8 mouse cellular contexts compared by ENCODE assay signal in the genomic region with DNA sequence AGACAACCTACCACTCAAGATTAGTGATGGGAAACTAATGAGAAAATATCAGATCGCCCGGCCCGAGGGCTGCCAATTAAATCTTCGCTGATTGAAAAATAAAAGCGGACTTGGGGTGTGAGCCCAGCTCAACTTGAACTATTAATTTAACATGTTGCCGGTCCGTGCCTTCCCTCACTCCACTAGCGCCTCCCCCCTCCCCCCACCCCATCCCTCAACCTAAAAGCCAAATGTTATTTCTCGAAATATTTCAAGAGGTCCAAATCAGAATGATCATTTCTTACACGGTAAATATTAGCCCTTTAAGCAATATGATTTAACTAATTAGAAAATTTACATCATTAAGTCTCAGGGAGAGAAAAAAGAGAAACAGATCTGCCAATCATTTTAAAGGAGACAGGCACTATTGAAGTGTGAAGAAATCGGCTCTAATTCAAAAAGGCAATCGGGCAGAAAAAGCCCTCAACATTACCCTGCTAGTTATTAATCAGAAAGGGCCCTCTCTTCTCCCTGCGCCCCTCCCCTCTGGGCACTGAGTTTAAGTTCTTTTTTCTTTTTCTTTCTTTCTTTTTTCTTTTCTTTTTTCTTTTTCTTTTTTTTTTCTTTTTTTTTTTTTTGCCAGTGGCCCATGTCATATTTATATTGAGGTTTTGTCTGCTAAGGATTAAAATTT.
A peak's percentile ranks its signal among the peaks of the same experiment; 100 is the strongest.
DNase-seq lines count a peak whose midpoint lies in the region; ATAC-seq and TF ChIP-seq lines count a peak whose summit lies in the region.

No protein-coding gene starts in this region.

- no peak overlapping the region for H3K9ac ChIP-seq in midbrain, embryonic 11.5 days (ENCODE audit: low read length)

- DNase-seq in gastrocnemius, adult 2 months, result no peak
- no peak for DNase-seq in gastrocnemius, adult 8-10 months (ENCODE audit: low spot score in 2 of 2)
- peak; percentile 6 for DNase-seq in MEL-GATA-1-ER (ENCODE audit: extremely low read depth, low read depth)
- peak; percentile 38 for DNase-seq in hindbrain, embryonic 10.5 days (ENCODE audit: low spot score)
- peak; percentile 91 for DNase-seq in midbrain, embryonic 11.5 days (ENCODE audit: low spot score, missing footprints)
- DNase-seq in adrenal gland, postnatal 36 days, result no peak
- DNase-seq in cerebellum, adult 9-11 months, result no peak
- DNase-seq in right cerebral cortex, postnatal 14 days, result no peak

- no peak for TF ChIP-seq CTCF in gastrocnemius, adult 2 months (IDR thresholded peaks at IDR 0.05)

- H3K4me1 ChIP-seq in hindbrain, embryonic 10.5 days (replicated peaks), result peaks cover 82% of the 10 kb centered on the region
- peaks cover 32% of the 10 kb centered on the region for H3K4me1 ChIP-seq in midbrain, embryonic 11.5 days (ENCODE audit: control insufficient read depth, insufficient read depth, low read length)

- H3K27ac ChIP-seq in gastrocnemius, adult 2 months, result no peak overlapping the region
- peak overlapping the region; percentile 93 for H3K27ac ChIP-seq in hindbrain, embryonic 10.5 days
- no peak overlapping the region for H3K27ac ChIP-seq in midbrain, embryonic 11.5 days (ENCODE audit: low read depth, low read length)

- H3K4me2 ChIP-seq in midbrain, embryonic 11.5 days, result peak overlapping the region; percentile 50

- intact Hi-C loops in gastrocnemius, adult 2 months (cut with DNase I), result loop anchor here (10.0 kb wide), 2 partner anchors 248 to 342 kb away; no protein-coding TSS in a partner anchor

- WGBS in hindbrain, embryonic 10.5 days, result under 1% methylated on average over 13 of the region's 13 CpGs
- WGBS in midbrain, embryonic 11.5 days, result under 1% methylated on average over 13 of the region's 13 CpGs

- no peaks in the 10 kb centered on the region for H3K36me3 ChIP-seq in hindbrain, embryonic 10.5 days
- no peaks in the 10 kb centered on the region for H3K36me3 ChIP-seq in midbrain, embryonic 11.5 days (ENCODE audit: control insufficient read depth, insufficient read depth, low read length)

- peak overlapping the region; percentile 62 for H3K4me3 ChIP-seq in gastrocnemius, adult 2 months
- H3K4me3 ChIP-seq in hindbrain, embryonic 10.5 days, result peak overlapping the region; percentile 52
- H3K4me3 ChIP-seq in midbrain, embryonic 11.5 days (ENCODE audit: low read depth, low read length), result peak overlapping the region; percentile 17

- ATAC-seq in midbrain, embryonic 11.5 days (ENCODE audit: low FRiP score), result 0 out of 2 replicates have a peak, but pooled peaks have one; percentile 10

- peaks cover 71% of the 10 kb centered on the region for H3K27me3 ChIP-seq in hindbrain, embryonic 10.5 days (ENCODE audit: insufficient read depth, poor library complexity, severe bottlenecking)
- H3K27me3 ChIP-seq in midbrain, embryonic 11.5 days (ENCODE audit: control insufficient read depth, insufficient read depth, low read length), result peaks cover 59% of the 10 kb centered on the region

- H3K9me3 ChIP-seq in hindbrain, embryonic 10.5 days, result no peaks in the 10 kb centered on the region
- H3K9me3 ChIP-seq in midbrain, embryonic 11.5 days (ENCODE audit: control insufficient read depth, low read length), result no peaks in the 10 kb centered on the region

Comparison
In these comparisons a context has a peak if more than half of its experiments do, and no peak if none do; other contexts are left out.
1. DNase-seq: peak in MEL-GATA-1-ER (single experiment), hindbrain, embryonic 10.5 days (single experiment) and midbrain, embryonic 11.5 days (single experiment); none in gastrocnemius, adult 2 months (single experiment), gastrocnemius, adult 8-10 months (0 of 2), adrenal gland, postnatal 36 days (0 of 2), cerebellum, adult 9-11 months (single experiment) and right cerebral cortex, postnatal 14 days (single experiment).
2. Peak in every context shown above with its lines, with median percentiles within 50 percentile points of each other: H3K4me3 ChIP-seq.